Mouse (Mus musculus): ENCODE data around the gene Mdh1.
A peak's percentile ranks its signal among the peaks of the same experiment; 100 is the strongest.
"Not testable (repeated sequence)": the region's sequence is repeated elsewhere in the genome, so short reads cannot be mapped to it uniquely, and the experiment has no call there.

Mdh1 gene

DNA sequence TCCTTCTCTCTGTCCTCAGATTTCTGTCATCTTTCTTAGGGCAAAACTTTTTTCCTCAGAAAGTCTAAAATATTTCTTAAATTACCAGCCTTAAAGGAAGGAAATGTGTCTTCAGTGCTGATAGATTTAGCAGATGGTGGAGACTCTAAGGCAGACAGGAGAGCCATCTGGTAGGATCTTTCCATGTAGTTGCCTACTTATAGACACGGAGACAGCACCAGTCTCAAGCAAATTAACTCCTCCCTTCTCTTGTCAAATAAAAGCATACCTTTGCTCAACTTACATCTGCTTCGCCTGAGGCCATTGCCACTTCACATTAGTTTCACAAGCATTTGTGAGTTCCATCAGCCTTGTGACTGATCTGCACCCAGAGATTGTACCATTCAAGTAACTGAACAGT lies 27.1 kb downstream of the Mdh1 start:
- DNase-seq: no peak

DNA sequence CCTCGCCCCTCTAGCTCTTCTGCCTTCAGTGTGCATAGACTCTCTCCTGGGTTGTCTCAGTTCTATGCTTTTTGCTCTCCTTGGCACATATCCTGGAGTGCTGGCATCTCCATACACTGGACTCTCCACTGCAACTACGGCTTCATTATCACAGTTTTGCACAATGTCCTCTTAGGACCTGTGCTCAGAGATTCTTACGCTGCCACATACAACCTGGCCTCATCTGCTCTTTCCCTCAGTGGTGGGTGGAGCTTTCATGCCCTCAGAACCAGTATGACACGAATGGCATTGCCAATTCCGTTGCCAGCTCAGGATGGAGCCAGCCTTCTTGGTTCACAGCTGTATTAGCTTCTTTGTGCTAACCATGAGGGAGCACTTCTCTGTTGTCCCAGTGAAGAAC lies 29.4 kb downstream of the Mdh1 start:
- DNase-seq: no peak

DNA sequence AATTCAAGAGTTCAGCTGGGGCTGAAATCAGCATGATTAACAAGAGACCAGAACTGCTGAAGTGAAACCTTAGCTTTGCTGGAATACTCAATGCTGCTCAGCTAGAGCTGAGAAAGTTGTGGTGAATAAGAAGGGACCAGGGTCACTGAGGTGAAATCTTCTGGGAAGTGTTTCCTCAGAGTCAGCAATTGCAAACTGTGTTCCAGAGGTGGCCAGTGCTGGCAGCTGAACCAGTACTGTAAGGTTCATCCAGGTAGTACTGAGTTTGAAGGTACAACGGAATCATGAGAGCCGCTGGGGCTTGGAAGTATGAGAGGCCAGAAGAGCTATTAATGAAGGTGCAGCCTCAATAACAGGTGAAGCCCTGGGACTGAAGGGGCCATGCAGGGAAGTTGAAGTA lies 31.5 kb downstream of the Mdh1 start:
- DNase-seq: peak; percentile 48

DNA sequence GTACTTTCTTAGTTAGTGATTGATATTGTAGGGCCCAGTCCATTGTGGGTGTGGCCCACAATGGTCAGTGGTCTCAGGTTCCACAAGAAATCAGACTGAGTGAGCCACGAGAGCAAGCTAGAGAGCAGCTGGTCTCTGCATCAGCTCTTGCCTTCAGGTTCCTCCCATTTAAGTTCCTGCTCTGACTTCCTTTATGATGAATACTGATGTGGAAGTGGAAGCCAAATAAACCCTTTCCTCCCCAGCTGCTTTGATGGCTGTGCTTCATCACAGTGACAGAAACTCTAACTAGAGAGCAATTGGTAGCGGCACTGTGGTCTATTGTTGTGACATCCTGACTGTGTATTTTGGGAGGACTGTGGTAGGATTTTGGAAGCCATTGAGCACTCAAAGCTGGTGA lies 32.1 kb downstream of the Mdh1 start:
- no peak for DNase-seq

DNA sequence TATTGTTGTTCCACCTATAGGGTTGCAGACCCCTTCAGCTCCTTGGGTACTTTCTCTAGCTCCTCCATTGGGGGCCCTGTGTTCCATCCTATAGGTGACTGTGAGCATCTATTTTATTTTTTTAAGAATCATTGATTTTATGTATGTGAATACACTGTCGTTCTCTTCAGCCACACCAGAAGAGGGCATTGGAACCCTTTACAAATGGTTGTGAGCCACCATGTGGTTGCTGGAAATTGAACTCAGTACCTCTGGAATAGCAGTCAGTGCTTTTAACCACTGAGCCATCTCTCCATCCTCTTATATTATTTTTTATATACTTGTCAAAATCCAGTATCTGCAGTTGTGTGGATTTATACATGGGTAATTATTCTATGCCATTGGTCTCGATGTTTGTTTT lies 41.3 kb downstream of the Mdh1 start:
- DNase-seq: not testable (repeated sequence)

DNA sequence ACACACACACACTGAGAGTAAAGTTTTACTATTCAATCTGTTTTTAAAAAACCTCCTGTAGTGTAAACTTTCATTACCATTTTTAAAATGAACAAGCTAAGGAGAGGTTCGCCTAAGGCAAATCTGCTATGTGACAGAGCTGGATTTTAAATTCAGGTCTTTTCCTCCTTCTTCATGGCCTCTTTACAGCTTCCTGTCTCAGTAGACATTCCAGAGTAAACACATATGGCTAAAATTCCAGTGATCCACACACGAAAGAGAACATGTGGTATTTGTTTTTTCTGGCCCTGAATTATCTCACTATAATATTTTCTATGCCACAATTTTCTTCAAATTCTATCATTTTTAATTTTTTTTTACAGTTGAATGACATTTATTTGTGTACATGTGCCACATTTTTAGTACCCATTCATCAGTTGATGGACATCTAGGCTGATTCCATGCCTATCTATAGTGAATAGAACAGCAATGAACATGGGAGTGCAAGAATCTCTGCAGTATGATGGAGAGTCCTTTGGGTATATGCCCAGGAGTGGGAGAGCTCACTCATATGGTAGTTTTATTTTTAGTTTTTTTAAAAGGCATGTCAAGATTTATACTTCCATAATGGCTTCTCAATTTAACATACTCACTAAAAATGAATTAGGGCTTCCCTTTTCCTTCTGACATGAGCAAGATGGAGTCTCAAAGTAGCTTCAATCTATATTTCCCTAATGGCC lies 43.3 kb downstream of the Mdh1 start:
- no peak for DNase-seq

DNA sequence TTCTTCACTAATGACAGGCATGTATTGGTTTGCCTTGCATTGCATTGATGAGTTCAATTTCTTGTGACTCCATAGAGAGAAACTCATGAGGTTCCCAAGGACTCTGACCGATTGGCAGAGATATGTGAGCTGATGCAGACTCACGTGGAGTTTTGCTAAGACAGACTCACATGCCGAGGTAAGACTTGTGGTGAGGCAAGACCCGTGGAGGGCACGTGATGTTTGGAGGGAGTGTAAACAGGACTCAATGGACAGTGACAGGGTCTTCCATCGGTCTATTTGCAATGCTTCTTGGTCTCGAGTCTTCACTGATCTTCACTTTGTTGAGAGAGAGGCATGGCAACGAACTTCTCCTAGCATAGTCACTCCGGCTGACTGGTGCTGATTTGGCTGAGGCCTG lies 54.4 kb downstream of the Mdh1 start:
- peak; percentile 70 for DNase-seq

DNA sequence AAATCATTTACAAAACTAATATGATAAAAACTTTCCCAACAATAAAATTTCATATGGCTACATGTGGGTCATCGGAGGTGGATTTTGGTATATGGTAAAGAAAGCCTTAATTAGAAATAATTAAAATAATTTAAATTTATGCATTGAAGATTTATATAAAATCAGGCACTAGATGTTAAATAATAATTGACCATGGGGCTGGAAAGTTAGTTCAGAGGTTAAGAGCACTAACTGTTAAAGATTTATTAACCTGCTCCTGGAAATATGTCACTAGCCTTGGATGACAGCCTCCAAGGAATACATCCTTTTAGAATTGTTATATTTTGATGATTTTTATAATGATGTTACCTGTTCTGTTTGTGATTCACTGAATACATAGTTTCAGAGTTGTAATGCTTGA lies 55.8 kb downstream of the Mdh1 start:
- DNase-seq: peak; percentile 78

DNA sequence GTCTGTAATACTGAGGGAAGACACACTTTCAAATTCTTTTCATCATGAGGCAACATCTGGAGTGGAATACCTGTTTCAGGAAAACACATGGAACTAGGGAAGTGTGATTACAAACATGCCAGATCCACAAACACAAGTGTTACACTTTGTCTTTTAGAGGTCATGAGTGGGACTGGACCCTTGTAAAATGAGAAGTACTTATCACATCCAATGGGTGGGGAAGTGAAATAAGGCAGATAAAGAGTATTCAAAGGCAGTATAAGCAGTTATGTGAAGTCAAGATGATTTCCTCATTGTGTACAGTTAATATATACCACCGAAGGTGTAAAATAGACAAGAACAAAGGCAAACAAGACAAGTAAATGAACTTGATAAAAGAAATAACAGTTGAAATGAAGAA lies 61.6 kb downstream of the Mdh1 start:
- not testable (repeated sequence) for DNase-seq

DNA sequence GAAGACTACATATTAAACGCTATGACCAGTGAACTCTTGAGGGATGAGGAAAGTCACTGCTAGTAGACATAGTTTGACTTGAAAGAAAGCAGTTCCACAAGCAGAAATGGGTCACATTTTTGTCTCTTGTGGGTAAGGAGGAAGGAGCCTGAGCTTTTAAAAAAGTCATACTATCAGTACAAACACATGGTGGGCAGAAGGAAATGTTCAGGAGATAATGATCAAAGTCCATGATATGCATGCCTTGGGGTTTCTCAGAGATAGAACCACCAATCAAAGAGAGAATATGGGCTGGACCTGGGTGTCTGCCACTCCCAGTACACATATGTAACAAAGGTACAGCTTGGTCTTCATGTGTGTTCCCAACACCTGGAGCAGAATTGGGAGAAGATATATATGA lies 63.5 kb downstream of the Mdh1 start:
- DNase-seq: not testable (repeated sequence)

DNA sequence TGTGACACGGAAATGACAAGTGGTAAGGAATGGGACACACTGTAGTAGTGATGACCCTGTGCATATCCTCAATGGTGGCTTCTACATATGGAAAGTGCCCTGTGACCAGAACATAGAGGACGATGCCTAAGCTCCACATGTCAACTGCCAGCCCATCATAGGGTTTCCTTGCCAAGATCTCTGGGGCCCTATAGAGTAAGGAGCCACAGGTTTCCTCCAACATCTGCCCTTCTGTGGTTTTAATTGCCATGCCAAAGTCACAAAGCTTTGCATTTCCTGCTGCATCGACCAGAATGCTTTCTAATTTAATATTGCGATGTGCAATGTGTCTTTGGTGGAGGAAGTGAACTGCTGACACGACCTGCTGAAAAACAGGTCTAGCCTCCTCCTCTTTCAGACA lies 65.1 kb downstream of the Mdh1 start:
- not testable (repeated sequence) for DNase-seq
